Mouse (Mus musculus): Measurements from ENCODE around the gene Clec16a.
A peak's percentile ranks its signal among the peaks of the same experiment; 100 is the strongest.

Gene Clec16a

DNA sequence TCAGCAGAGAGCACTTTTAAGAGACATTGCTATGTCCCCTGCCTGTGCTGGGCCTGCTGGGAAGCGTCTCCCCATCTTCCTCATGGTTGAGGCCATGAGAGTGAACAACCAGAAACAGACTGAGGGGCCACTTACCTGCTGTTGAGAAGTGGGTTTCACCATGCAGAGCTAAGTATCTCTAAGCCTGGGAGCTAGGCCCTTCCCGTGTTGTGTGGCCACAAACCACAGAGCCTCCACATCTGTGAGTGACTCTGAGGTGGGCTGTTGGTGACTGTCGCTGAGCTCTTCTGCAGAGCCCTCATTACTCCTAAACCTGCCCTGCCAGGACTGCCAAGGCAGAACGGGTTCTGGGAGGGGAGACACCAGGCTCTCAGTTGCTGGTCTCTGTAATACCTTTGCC, 185.8 kb downstream of the Clec16a start:
- no peak for DNase-seq

DNA sequence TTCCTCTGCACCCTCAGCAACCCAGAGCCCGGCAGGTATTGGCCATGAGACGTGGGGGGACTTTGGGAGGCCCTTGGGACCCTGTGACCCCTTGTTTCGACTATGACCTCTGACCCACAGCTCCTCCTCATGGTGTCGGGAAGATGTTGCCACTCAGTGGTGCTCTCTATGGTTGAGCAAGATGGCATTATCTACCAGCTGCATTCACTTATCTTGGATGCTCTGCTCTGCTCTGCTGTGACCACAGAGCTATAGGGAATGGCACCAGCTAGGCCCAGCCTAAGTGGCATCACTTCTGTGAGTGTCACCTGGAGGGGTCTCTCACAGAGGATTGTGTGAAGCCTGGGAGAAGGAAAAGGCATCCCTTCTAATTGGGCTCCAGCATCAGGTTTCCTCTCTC, 186.6 kb downstream of the Clec16a start:
- DNase-seq, result no peak

DNA sequence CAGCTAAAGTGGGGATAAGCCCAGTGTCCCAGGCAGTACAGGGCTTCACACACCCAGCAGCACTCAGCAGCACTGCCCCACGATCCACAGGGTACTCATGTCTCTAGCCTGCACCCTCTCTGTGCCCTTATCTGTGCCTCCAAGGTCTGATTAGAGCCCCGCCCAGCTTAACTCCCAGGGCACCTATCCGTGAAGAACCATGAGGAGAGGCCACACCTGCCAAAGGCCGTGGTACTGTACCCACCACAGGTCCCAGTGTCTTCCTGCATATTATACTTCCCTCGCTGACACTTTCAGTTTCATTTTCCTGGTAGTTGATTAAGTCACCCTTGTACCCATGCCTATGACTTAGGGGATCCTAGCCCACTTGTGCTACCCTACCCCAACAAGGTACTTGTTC, 187.3 kb downstream of the Clec16a start:
- DNase-seq, result no peak

DNA sequence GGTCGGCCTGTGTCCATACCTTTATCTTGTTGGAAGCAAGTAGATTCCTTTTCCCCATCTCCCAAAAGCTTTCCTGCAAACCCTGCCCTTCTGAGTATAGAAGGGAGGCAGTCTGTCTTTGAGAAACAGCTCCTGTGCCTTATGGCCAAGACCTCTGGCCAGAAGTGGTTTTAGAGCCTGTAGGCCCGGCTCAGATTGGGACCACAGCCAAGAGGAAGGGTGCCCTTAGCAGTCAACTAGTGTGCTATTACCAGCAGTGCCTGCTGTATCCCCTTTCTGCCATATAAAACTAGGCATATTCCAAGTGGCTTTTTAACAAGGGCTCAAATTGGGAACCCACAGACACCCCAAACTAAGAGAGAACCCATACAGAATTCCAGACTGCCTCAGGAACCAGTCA, 190.6 kb downstream of the Clec16a start:
- no peak for DNase-seq

DNA sequence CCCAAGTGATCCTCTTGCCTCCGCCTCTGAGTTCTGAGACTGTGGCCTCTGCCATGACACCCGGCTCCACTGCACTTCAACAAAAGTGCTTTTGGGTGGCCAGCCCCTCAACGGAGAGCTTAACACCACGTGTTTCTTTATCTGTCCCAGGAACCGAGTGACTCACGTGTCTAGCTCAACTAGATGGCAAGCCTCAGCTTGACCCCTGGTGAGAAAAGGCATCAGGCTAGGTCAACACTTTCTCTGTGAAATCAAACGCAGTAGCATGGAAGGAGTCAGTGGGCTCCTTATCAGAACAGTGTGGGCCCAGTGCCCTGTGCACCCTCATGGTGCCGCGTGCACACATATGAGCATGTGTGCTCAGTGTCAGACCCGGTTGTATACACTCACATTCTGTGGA, 191.2 kb downstream of the Clec16a start:
- DNase-seq, result no peak

DNA sequence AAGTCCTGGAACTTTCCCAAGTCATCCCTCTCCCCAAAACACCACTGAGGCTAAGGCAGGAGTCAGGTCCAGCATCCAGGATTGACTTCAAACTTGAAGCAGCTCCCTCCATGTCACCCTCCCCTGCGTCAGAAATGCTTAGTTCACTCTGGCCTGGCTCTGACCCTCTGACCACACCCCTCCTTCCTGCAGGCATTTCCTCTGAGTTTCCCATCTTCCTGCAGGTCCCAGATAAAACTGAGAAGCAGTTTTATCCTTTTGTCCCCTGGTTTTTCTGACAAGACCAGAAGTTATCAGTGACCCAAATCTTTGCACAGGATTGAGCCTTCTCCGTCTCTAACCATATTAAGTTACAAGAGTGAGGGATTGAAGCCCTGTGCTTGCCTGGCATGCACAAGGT, 192.4 kb downstream of the Clec16a start:
- no peak for DNase-seq

DNA sequence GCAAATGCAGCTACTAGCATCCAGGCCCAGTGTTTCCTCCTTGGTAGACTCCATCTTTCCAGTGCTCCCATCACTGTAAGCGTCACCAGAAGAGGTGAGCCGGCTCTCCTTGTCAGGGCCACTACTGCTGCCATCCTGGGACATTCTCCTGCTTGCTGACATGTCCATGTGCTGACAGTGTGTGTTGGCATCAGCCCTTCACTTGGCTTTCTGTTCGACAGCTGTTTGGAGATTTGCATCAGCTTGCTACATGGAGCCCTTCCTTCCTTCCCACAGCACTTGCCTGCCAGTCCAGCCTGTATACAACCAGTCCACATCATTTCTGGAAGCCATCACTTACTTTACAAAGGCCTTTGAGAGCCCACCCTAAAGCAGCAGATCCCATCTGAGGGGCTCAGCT, 193.7 kb downstream of the Clec16a start:
- DNase-seq, result no peak

DNA sequence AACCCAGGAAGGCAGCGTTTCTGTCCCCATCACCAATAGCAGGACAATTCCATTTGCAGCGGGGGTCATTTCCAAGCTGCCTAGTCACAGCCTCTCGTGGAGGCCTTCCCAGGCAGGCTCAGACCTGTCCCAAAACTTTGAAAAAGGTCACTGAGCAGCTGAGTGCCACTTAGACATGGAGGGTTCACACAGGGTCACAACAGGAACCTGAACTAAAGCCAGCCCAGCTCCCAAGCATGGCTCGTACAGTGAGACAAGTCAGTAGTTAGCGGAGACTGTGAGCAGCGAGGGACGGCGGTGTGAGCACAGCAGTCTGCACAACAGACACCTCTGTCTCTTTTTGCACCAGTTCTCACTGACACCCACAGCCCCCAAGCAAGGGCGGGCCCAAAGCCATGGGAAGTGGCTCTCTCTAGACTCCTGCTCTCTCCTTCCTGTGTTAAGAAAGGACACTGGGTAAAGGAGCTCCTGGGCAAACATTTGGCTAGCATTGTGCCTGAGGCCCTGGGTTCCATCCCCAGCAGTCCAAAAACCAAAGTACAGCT, 194.8 kb downstream of the Clec16a start:
- no peak for DNase-seq

DNA sequence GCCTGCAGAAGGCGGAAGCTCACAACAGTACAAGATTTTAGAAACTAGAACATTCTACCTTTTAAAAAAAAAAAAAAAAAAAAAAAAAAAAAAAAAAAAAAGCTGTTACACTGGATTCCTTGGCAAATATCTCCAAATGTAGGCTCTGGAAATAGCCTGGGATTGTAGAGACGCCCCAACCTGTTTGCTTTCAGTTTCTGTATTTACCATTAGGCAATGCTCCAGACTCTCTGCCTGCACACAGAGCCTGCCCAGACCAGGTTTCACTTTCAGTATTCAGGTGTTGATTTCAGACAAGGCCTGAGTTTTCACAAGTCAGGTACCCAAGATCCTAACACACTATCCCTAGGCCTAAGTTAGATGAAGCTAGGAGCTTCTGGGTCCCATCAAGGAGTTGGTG, 195.9 kb downstream of the Clec16a start:
- DNase-seq, result no peak

DNA sequence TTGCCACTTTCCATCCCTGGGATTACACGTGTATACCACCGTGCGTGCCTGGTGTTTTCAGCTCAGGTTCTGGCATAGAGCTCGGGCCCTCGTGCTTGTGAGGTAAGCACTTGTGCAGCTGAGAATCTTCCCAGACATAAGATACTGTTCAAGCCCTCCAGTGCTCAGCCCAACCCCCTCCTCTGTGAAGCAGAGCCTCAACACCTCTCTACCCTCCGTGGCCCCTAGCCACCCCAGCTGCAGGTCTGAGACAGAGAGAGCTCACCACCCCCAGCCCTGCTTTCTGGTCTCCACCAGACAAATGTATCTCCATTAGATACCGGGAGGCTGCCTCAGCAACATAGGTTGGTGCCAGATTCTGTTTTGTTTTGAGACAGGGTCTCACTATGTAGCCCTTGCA, 204.1 kb downstream of the Clec16a start:
- no peak for DNase-seq

DNA sequence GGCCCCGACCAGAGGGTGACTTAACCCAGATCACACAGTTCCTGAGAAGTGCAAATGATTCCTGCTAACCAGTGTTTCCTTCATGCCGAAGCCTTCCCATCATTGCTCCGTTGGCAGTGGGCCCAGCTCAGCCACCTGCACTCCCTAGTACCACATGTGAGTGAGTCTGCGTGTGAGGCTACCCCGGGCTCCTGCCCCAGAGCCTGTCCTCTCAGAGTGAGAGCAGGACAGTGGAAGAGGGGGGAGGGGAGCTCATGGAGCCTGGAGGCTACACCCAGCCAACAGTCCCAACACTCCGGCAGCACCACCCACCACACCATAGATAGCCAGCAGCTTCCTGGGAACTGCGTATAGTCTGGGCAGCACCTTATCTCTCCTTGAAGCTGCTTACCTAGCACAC, 204.7 kb downstream of the Clec16a start:
- peak; percentile 53 for DNase-seq

DNA sequence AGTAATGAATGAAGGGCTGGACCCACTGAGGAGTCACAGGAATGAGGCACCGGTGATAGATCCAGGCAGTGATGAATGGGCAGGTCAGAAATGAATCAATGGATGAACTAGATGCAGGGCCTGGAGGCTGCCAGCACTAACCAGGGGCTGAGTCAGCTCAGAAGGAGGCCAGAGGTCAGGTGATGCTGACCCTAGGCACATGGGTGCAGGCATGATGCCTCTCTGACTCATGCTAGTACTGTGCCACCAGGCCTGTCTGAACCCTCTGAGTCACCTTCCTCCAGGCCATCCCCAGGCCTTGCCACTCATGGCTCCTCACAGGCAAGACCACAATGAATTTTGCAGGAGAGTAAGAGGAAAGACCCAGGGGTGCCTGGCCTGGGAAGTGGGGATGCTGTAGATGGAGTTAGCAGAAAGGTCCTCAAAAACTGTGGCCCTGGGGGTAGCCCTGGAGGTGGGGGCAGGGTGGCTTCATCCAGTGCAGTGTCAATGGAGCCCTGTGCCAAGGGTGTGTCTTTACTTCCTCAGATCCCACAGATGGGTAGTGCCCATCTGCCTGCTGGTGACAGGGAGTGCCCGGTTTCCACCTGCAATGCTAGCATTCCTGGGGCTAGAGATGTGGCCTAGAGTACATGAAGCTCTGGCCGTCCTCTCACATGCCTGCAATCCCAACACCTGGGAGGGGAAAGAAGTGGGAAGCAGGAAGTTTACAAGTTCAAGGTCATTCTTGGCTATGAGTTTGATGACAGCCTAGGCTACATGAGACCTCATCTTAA, 209.6 kb downstream of the Clec16a start:
- DNase-seq, result no peak

DNA sequence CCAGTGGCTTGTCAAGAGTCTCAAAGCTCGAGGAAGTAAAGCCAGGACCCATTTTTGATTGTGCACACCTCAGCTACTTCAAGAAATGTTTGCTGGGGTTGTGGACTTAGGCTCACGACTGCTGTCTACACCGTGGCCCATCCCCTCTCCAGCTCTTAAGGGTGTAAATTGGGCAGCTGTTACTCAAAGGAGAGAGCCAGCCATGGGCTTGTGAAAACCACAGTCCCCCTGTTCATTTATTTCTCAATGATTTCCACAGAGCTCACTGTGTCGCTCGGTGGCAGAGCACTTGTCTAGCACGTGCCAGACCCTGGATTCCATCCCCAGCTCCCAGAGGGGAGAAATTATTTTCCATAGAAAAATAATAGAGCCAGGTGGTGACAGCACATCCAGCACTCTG, 211.0 kb downstream of the Clec16a start:
- DNase-seq, result no peak

DNA sequence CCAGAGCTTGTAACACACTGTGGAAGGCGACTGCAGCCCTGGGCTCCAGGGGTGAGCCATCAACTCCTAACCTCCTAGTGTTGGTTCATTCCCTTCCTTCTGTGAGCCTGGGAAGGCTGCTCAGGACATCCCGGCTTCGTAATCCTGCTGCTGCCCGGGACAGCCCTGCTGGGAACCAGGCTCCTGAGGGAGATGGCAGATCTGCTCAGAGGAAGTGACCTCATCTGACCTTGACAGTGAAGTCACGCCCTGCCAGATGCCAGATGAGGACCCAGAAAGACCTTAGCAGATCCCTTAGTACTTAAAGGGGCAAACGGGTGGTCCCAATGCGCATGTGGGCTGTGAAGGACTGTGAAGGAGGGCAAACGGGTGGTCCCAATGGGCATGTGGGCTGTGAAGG, 216.0 kb downstream of the Clec16a start:
- DNase-seq, result no peak

DNA sequence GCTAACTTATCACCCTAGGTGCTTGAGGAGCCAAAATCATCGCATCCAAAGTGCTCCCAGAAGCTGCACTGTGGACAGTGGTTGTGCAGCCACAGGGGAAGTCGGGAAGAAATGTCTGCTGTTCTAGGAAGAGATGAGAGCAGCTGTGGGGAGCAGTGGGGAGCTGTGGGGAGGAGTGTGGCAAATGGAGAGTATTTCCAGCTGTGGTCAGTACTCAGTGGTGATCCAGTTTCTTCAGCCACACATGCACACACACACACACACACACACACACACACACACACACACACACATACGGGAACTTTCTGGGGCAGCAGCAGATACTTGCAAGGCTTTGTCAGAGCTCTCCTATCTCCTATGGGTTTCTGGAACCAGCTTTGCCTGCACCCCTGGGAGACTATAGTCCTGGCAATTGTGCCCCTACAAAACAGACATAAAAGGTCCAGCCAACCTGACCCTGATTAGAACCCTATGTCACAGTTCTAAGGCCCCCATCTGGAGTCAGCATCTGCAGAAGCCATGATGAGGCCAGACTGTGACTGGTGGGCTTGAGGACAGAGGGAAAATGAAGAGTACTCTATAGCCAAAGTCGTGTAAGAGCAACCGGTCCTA, 217.5 kb downstream of the Clec16a start:
- no peak for DNase-seq

DNA sequence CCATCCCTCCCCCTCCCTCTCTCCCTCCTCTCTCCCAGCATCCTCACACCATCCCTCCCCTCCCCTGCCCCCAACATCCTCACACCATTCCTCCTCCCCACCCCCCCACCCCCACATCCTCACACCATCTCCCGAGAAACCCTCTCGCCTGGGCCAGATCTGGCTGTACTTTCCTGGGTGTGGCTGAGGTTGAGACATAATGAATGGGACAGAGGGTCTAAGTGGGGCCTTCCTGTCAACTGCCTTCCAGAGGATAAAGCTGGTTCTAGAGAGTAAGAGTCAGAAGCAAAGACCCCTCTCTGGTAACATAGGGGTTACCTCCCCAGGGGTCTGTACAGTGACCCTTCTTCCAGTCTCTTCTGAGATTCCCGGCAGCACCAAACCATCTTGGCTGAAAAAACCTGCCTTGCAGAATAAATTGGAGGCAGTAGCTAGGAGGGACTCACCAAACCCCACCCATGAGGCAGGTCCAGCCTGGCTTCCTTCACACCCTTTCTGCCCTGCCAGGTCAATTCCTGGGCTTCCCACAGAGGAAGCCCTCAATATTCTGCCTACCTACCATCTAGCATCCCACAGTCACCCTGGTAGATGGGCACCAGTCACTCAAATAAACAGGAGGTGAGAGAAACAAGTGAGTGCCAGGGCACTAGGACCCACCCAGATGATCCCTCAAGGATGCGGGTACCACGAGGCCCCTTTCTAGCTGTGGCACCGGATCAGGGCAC, 218.6 kb downstream of the Clec16a start:
- DNase-seq, result no peak

DNA sequence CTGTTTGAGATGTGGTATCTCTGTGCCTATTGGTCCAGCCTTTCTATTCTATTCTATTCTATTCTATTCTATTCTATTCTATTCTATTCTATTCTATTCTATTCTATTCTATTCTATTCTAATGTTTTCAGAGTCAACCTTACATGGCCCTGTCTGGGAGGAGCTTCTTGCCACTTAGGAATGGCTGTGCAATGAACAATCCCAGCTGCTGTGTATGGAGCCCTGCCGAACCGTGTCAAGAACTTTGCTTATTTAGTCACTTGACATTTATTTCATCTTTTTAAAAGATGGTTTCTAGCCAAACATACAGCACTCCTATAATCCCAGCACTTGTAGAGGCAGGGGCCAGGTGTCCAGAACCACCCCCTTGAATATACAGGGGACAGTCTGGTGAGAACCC, 219.2 kb downstream of the Clec16a start:
- DNase-seq, result no peak

DNA sequence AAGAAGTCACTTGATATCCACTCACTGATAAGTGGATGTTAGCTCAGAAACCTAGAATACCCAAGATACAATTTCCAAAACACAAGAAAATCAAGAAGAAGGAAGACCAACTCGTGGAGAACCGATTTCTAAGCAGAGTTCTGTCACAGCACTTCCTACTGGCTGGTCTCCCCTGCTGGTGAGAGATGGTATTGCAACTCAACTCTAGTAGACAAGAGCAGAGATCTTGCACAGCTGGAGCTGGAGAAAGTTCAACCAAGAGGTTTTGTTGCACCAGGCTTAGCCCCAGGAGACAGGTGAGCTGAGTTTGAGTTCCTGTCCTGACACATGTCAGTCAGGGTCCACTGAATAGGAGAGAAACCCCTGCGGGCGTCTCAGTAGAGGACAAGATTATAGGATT, 222.0 kb downstream of the Clec16a start:
- peak; percentile 52 for DNase-seq

DNA sequence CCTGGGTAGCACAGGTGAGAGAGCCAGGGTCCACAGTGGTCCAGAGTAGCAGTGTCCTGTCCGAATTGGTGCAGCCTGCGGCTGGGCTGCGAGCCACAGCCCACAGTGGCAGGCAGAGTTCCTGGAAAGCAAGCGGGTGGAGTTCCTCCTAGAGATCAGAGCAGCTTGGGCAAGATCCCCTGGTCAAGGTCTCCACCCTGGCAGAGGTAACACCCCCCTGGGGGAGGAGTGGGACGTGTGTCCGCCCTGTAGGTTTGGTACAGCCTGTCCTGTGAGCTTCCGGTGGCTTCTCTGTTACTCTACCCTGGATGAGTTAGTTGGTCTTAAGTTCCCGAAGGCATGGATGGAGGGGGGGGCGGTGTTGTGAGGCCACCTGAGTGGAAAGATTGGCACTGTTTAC, 223.7 kb downstream of the Clec16a start:
- DNase-seq, result no peak

DNA sequence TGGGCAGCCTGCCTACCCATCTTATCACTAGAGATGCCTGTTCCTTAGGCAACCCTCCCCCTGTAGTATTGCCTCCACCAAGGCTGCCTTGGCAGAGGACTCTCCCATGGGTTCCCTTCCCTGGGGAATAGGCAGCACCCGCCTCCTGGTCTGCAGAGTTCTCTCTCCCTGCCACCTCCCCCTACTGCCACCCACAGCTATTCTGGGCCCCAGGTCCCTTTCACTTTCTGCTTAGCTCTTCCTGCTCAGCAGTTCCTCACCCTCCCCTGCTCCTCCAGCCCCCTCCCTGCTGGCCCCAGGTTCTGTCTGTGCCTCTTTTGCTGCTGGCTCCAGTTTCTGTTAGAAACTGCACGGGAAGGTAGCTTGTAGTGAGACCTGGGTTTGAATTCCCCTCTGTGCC, 224.5 kb downstream of the Clec16a start:
- no peak for DNase-seq

DNA sequence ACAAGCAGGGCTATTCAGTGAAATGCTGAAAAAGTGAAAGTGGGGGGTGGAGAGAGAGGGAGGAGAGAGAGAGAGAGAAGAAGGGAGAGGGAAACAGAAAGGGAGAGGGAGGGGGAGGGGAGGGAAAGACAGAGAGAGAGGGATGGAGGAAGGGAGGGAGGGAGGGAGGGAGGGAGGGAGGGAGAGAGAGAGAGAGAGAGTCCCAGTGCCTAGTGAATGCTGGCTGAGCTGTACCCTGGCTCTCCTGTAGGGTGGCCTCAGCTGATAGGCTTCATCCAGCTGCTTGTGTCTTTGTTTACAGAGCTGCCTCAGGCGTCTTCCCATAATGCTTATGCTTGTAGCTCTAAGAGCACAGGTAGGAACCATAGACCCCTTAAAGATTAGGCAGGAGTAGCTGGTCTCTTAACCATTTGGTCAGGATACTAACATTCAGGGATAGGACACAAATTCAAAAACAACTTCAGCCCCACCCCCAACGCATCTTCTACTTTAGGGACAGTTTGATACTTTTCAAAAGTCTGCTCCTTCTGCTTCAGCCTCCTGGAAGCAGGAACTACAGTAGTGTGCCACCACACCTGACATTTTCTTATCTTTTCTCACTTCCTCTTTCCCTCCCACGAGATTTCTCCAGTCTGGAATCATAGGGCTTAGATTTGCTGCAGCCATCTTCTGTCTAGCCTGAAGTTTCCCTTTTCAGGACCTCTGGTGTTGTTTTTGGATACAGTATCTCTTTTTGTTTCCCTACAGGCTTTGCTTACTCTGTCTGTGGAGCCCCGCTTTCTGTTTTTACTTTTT, 225.6 kb downstream of the Clec16a start:
- no peak for DNase-seq

DNA sequence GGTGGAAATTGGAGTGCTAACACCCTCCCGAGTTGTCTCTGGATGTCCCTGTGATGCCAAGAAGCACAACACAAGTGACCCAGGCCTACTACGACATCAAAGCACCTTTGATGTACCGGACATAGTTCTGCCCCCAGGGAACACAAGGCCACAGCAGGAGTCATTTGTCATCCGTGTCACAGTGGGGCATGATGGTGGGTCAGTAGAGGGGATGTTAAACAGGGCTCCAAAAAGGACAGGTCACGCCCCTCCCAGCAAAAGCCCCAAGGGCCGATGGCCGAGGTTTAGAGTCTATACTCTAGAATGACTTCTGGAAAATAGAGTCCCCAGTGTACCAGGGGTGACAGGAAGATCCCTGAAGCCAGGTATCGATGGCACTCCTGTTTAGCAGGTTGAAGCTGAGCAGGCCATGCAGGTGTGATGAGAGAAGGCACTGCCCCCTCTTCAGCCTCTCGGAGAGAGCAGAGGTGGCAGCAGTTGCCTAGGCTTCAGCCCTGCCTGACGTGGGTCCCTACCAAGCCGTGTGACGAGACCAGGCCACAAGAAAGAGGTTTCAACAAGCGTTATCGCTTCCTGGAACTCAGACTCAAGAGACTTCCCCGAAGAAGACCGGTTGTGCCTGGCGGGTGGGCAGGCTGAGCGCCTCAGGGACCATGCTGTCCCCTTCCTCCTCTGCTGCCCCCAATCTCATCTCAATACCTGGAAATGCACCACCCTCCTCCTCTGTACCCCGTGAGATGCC, 226.8 kb downstream of the Clec16a start:
- no peak for DNase-seq
